Mouse (Mus musculus): Measurements from ENCODE around the gene Pusl1.

The Pusl1 gene

DNA sequence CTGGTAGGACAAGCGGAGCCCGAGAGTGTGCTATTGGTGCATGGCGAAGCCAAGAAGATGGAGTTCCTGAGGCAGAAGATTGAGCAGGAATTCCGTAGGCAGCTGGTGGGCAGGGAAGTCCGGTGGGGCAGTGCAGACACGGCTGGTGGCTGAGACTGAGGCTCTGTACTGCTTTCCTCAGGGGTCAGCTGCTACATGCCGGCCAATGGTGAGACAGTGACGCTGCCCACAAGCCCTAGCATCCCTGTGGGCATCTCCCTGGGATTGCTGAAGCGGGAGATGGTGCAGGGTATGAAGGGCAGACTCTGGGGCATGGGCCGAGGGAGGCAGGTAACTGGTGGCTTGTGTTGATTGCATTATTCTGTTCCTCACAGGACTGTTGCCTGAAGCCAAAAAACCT, 3.9 kb downstream of the Pusl1 start:
- in situ Hi-C loops (cut with MseI, MboI): no loop called here

DNA sequence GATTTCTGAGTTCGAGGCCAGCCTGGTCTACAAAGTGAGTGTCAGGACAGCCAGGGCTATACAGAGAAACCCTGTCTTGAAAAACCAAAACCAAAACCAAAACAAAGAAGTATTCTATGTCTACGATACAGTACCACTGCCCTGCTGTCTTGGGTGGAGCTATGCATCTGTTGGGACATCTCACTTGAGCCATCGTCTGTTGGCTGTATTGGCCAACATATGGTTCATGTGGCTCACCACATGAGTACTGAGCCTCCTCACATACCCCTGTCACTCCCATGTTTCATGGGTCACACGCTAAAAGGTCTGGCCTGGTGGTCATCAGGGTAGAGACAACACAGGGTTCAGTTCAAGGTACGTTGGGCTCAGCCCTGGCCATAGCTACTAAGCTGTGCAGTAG, 5.3 kb downstream of the Pusl1 start:
- in situ Hi-C loops (cut with MseI, MboI): no loop called here

DNA sequence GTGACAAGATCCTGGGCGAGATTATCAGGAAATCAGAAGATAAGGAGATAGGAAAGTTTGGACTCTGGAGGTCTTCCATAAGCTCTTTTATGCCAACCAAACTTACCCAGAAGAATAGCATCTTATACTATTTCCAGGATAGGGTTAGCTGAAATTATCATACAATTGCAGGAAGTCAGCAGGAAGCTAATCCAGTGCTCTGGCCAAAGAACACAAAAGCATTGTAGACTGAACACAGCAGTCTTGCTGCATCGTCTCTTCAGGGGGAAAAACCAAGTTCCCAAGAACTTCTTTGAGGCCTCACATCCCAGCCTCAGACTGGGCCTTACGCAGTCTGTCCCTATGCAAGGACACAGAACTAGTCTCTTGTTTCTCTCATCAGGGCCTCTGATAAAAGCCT, 8.0 kb downstream of the Pusl1 start:
- in situ Hi-C loops (cut with MseI, MboI): no loop called here

DNA sequence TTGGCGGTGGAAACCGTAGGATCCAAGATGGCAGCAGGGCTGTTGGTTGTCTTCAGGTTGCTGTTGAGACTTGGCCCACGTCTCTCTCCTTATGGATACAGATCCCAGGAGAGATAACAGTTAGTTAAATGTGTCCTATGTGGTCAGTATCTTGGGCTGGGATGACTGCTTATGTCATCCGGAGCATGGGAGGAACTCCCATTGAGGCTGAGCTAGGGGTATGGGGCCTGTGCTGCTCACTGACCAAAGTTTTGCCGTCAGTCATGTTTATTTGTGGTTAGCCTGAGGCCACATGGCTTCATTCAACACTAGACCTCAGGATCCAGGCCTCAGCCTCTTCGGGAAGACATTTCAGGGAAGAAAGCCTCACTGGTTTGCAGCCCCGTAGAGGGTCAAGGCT, 20.2 kb downstream of the Pusl1 start:
- in situ Hi-C loops (cut with MseI, MboI): no loop called here

DNA sequence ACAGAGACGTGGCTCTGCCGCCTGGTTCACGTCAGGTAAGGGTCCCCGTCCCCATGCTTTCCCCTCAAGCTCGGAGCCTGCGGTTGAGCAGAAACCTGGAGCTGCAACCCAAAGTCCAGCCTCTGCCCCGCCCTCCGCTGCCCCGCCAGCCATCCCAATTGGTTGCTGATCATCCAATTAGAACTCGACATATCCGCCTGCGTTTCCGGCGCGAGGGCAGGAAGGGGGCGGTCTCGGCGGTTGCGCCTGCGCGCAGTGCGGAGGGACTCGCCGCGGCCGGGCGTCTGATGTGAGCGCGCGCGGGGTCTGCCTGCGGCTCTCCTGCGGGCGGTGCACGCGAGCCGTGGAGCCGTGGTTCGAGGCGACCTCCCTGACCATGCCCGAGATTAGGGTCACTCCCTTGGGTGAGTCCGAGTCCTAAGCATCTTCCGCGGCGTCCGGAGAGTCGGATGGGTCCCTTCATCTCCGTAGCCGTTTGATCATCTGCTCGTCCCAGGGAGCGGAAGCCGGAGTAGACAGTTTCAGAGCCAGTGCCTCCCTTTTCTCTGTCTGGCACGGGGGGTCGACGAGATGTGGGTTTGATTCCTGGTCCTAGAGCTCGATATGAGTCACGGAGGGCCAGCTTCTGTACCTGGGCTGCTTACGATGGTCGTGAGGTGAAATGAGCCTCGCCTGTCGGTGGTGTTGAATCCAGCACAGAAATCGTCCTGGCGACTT, 22.1 kb downstream of the Pusl1 start, which contains the start of the genes Cptp and Ints11:
TSS of gene Cptp (minus strand) at position 124 of the 717 bp plus-strand sequence.
TSS of gene Ints11 (plus strand) at position 230 of the 717 bp plus-strand sequence.
- in situ Hi-C loops (cut with MseI, MboI): no loop called here

DNA sequence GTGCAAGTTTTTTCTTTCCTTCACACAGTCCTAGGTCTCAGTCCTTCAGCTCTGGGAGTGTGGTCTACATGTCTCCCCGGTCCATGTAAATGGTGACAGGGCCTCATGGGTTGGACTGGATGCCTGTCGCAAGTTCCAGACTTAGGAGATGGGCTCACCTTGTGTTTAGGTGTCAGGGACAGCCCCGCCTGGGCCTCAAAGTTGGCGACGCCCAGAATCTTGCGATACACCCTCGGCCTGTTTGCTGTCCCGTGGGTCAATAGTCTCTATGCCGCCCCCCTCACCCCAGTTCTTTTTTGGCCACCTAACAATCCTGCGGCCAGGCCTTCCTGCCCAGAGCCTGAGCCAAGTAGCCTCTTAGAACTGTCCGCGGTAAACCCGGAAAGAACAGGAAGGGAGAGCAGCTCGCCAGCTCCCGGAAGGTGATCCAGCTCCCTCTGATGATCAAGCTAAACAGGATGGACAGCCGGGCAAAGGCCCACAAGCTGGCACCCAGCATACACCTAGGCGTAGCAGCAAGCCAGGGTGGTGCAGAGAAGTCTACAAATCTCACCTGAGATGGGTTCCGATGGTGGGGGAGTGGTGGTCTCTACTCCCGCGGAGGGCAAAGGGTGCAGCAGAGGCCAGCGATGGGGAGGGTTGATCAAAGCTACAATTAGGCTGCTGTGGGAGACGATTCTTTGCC, 22.8 kb downstream of the Pusl1 start:
- in situ Hi-C loops (cut with MseI, MboI): no loop called here

DNA sequence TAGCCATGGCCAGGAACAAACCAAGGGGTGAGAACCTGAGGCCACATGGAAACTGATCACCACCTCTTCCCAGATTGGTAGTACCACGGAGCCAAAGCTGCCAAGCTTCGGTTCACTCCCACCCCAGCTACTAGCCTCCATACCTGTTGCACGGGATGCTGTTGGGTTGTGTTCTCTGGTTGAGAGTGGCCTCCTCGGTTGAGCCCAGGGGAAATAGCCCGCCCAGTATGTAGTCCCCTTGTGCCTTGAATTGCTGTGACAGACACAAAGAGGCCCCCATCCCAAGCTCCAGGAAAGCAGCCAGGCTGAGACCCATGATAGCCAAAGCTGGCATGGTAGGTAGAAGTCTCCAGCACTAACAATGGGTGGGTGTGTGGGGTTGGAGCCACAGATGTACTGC, 28.6 kb downstream of the Pusl1 start, which contains the start of gene Tas1r3:
TSS of gene Tas1r3 (minus strand) at position 362 of the 400 bp plus-strand sequence.
- in situ Hi-C loops (cut with MseI, MboI): no loop called here

DNA sequence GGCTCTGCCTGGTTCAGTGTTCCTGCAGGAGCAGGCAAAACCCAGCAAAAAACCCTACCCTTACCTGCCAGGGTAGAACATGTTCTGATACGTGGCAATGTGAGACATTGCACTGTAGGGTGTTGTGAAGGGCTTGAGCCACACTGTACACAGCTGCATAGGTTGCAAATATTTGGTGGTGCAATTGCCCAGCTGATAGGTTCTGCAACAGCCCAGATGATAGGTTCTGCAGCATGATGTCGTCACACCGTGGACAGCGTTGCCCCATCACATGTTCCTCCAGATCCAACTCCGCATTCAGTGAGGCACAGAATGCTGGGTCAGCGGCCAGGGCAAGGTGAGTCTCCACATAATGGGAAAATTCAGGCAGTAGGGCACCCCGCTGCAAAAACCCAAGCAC, 29.8 kb downstream of the Pusl1 start:
- in situ Hi-C loops (cut with MseI, MboI): no loop called here

DNA sequence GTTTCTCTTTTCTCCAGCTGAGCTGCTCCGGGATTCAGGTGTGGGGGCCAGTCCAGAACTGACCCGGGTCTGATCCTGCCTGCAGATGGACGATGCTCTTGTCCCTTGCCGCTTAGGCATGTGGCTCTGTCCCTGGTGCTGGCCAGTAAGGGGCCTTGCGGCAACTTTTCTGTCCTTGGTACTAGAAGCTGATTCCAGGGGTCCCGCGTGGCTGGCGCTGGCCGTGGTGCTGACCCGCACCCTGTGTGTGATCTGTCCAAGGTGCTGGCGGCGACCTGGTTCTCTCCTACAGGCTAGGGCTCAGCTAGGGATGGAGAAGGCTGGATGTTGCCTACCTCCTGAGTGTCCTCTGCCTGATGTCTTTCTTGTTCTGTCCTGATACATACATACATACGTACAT, 32.3 kb downstream of the Pusl1 start:
- in situ Hi-C loops (cut with MseI, MboI): no loop called here

DNA sequence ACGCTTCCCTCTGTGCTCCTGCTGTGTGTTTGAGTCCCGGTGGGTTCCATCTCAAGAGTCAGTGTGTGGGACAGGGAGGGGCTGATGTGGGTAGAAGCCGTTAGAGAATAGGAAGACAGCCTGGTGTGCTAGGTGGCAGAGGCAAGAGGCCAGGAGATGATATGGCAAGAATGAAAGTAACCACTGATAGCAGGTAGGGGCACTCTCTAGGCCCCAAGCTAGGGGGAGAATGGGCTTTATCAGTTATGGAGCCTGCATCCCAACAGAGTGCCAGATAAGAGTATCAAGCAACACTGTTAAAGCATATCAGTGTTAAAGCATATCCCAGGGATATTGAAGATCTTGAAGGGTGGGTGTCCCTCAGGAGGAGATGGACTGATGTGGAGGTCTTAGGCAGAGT, 34.7 kb downstream of the Pusl1 start:
- in situ Hi-C loops (cut with MseI, MboI): no loop called here

DNA sequence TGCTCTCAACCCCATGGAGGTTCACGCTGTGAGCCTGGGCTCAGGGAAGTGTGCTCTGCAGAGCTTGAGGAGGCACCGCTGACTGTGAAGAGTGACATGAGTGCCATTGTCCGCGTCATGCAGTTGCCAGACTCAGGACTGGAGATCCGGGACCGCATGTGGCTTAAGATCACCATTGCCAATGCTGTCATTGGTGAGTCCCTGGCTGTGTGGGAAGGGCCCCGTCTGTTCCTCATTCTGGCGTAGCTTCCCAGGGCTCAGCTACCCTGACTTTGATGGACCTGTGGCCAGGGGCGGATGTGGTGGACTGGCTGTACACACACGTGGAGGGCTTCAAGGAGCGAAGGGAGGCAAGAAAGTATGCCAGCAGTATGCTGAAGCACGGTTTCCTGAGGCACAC, 35.5 kb downstream of the Pusl1 start:
- in situ Hi-C loops (cut with MseI, MboI): no loop called here

DNA sequence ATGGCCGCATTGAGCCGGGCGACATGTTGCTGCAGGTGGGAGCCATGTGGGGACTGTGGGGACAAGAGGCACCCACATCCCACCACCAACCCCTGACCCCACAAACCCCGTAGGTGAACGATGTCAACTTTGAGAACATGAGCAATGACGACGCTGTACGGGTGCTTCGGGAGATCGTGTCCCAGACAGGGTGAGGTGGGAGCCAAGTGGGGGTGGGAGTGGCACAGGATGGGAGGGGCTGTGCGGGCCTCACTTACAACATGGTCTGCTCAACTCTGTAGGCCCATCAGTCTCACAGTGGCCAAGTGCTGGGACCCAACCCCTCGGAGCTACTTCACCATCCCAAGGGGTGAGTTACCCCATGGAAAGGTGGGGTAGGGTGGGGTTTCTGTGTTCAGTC, 36.6 kb downstream of the Pusl1 start:
- in situ Hi-C loops (cut with MseI, MboI): no loop called here

DNA sequence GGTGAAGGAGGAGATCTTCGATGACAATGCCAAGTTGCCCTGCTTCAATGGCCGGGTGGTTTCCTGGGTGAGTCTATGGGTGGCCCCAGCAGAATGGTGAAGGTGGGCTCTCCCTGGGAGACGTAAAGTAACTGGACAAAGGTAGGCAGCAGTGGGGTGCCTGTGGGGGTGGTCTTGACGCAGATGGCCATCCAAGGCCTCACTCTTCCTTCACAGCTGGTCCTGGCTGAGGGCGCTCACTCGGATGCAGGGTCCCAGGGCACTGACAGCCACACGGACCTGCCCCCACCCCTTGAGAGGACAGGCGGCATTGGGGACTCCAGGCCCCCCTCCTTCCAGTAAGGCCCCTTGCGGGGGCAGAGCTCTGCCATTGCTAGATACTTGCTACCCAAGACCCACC, 38.2 kb downstream of the Pusl1 start:
- in situ Hi-C loops (cut with MseI, MboI): no loop called here

DNA sequence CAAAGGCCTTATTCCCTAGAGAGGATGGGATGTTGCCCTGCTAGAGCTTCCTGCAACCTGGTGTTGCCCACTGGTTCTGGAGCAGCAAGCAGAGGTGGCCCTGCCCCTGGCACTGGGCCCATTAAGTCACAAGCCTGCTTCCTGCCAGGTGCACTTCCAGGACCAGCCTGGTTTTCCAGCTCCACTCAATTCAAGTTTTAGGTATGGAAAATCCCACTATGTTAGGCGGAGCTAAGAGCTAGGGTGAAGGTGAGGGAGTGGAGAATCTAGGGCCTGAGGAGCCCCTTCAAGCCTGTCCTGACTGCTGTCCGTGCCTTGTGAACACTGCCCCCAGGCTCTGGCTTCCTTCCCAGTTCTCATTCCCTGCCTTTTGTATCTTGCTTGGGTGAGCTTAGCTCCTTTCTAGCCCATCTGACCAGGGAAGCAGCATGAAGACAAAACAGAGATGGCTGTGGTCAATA, 39.6 kb downstream of the Pusl1 start:
- in situ Hi-C loops (cut with MseI, MboI): no loop called here

DNA sequence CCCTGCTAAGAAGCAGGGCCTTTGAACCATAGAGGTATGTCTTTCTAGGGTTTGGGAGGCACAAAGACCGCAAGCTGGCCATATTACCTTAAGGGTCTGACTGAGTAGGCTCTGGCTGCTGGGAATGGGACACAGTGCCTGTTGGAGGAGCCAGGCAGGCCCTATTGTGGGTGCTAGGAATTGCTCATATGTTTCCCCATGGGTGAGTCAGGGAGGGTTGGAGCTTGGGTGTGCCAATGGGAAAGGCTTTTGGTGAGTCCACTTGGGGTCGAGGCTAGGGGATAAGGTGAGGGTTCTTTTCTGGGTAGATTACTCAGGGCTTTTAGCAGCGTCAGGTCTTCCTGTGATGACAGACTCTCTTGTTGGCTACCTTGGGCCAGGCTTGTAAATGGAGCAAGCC, 40.2 kb downstream of the Pusl1 start:
- in situ Hi-C loops (cut with MseI, MboI): no loop called here

DNA sequence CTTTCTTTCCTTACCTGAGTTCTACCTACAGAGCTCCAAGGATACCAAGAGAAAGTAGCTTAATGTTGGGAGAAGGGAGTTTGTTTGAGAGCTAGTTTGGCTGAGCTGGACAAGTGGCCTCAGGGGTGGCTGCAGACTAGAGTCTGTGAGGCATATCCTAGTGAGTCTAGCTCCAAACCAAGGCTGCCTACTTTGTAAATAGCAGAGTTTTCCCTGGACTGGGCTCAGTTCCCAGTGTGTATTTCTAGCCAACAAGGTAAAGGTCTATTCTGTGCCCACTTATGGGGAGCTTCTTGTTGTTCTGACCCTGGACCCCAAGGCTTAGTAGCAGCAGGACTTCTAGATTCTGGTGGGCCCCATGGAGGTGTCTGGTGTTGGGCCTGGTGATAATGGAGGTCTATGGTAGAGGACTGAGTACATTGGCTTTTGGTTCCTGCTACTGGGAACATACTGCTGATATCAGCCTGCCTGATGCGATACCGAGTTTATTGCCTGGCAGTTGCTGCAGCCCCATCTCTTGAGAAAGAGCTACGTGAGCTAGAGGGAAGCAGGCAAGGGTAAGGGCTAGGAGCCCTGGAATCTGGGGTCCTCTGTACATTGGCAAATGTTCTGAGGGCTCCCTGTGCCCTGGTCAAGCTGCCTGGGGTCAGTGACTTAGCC, 41.7 kb downstream of the Pusl1 start:
- in situ Hi-C loops (cut with MseI, MboI): no loop called here

DNA sequence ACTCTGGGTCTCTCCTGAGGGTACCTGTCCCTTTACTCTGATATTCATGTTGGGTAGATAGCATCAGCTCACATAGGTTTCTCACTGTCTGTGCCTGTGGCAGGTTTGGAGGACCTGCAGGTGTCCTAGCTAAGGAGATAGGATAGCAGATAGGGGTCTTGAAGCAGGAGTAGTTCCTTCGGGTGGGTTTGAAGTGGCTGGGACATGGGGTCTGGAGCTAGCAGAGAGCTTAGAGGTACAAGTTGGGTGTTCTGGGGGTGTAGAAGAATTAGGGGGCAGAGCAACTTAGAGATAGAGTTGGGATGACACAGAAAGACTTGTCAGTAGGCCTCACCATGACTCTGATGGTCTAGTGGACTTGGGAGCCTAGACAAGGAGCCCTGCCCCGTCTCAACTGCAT, 42.2 kb downstream of the Pusl1 start:
- in situ Hi-C loops (cut with MseI, MboI): no loop called here

DNA sequence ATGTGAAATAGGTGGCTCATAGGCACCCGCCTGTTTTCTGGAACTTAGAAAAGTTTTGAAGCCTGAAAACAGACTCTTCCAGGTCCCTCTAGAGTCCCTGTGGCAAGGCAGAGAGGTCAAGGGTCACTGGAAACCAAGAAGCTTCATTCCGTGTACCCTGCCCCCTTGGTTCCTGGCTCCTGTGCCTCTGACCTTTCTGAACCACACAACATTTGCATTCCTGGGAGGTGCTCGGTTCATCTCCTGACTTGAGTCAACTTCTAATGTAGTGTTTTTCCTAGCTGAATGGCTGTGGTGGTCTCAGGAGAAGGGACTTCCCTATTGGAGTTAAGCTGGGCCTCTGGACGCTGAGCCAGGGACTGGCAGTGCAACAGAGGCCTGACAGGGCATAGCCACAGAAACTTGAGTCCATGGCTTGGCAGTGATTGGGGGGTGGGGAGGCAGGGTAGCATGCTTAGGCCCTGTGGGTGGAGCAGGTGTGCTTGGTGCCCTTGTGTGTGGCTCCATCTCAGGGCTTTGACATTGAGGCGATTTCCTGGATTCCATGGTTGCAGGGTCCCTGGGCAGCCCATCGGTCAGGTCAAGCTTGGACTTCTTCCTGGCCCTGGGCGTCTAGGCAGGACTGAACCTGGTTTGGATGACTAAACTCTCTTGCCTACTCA, 43.0 kb downstream of the Pusl1 start:
- in situ Hi-C loops (cut with MseI, MboI): no loop called here

DNA sequence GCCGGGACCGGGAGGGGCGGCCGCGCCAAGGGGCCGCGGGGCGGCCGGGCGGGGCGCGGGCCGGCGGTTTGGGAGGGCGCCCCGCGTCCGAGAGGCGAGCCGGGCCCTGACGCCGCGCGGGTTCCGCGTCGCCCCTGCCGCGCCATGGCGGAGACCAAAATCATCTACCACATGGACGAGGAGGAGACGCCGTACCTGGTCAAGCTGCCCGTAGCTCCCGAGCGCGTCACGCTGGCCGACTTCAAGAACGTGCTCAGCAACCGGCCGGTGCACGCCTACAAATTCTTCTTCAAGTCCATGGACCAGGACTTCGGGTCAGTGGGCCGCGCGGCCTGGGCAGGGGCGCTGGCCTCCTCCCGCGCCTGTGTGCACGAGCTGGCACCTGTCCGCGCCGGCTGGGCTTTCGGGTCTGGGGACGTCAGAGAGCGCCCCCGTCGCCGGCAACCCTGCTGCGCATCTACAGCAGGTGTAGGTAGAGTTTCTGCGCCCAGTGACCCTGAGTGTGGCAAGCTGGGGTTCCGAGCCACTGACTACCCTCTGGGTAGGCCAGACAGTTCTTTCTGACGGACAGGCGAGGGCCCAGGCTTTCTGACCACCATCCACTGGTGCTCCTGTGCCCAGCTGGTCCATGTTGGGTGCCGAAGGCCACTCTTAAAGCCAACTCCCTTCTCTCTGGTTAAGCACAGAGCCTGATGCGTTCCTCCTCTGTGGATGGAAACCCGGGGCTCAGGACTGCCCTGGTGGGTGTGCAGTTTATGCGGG, 43.8 kb downstream of the Pusl1 start:
- in situ Hi-C loops (cut with MseI, MboI): no loop called here

DNA sequence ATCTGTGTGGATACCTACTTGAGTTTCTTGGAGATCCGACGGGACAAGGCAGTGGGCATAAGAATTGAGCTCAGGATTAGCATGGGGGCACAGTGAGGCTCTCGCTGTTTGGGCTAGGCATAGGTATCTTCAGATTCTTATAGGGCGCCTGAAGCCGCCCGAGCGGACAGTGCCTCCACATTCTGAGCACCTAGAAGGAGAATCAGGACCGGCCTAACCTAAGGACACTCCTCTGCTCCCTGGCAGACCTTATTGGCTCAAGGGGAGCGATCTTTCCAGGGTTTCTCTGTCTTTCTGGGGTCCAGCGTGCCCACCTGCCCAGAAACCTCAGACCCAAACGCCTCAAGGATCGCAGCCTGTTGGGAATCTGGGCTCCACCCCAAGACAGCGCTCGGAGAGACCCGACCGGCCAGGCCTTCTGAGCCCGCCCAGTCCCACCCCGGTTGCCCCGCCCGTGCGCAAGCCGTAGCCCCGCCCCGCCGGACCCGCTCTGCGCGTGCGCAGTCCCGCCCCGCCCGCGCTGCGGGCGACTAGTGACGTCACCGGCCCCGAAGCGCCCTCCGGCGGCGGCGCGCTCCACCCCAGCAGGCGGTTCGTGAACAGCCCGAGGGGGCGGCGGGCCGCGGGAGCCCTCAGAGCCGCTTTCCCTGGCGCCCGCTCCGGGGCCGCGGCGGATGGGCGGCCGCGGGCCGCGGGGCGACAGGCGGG, 44.6 kb downstream of the Pusl1 start, which contains the start of gene Dvl1:
TSS of gene Dvl1 (plus strand) at position 532 of the 708 bp plus-strand sequence.
- in situ Hi-C loops (cut with MseI, MboI): no loop called here

DNA sequence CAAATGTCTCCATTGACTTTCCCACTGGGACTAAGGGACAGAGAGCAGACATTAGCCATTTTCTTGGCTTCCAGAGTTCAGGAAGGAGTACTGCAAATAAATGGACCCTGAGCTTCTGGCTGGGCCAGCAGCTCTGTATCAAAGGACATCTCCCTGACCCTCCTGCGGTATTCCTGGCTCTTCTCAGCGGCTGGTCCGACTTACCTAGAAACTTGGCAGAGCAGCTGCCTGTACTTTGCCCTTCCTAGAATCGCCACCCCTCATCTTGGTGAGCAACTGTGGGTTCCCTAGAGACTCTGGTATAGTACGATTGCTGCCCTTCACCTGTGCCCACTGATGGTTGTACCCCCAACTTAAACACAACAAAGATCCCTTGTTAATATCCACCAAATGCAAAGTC, 48.4 kb downstream of the Pusl1 start:
- in situ Hi-C loops (cut with MseI, MboI): no loop called here
